Mouse (Mus musculus): ENCODE data around the gene Hils1. TPM values are rescaled to one million over a fixed set of nuclear protein-coding genes. Genes with fewer than 3 reads are reported as not detected.
A peak's percentile ranks its signal among the peaks of the same experiment; 100 is the strongest.

Hils1 gene
- polyA plus RNA-seq, 1 experiment from 2014 or later = not detected

- Histone ChIP-seq H3K27me3 (ENCODE audit: control insufficient read depth, insufficient read depth, low read length) (no peaks in the 10 kb centered on the region), H3K4me3 (ENCODE audit: low read depth, low read length) (peak overlapping the region; percentile 74), H3K36me3 (ENCODE audit: control insufficient read depth, insufficient read depth, low read length) (peaks cover 9% of the 10 kb centered on the region), H3K9ac (replicated peaks; ENCODE audit: low read depth, low read length) (peak overlapping the region; percentile 87), H3K4me1 (ENCODE audit: control insufficient read depth, insufficient read depth, low read length) (peaks cover 58% of the 10 kb centered on the region), H3K27ac (ENCODE audit: low read length) (peak overlapping the region; percentile 86), H3K4me2 (replicated peaks; ENCODE audit: low read depth, low read length) (peak overlapping the region; percentile 75), H3K9me3 (ENCODE audit: control insufficient read depth, low read depth, low read length) (no peaks in the 10 kb centered on the region)
- under 1% methylated on average over 96 of the region's 99 CpGs for WGBS
- ATAC-seq (ENCODE audit: insufficient number of reproducible peaks, insufficient read depth, low FRiP score, low read depth) = no peak
Measured at GRCm38 (mm10) chr11:94991641-94992479, 24.5 kb downstream of the Hils1 start.

DNA sequence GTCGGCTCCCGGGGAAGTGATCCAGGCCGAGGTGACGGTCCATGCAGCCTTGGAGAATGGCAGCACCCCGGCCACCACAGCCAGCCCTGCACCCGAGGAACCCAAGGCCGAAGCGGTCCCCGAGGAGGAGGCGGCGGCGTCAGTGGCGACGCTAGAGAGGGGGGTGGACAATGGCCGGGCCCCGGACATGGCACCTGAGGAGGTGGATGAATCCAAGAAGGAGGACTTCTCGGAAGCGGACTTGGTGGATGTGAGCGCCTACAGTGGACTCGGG, 25.0 kb downstream of the Hils1 start:
- H3K4me2 ChIP-seq (replicated peaks; ENCODE audit: low read depth, low read length) = peak overlapping the region; percentile 75
- peak overlapping the region; percentile 87 for H3K9ac ChIP-seq (replicated peaks; ENCODE audit: low read depth, low read length)
- peaks cover 53% of the 10 kb centered on the region for H3K4me1 ChIP-seq (ENCODE audit: control insufficient read depth, insufficient read depth, low read length)
- peaks cover 14% of the 10 kb centered on the region for H3K36me3 ChIP-seq (ENCODE audit: control insufficient read depth, insufficient read depth, low read length)
- ATAC-seq (ENCODE audit: insufficient number of reproducible peaks, insufficient read depth, low FRiP score, low read depth) = no peak
- H3K27me3 ChIP-seq (ENCODE audit: control insufficient read depth, insufficient read depth, low read length) = no peaks in the 10 kb centered on the region
- peak overlapping the region; percentile 74 for H3K4me3 ChIP-seq (ENCODE audit: low read depth, low read length)
- H3K9me3 ChIP-seq (ENCODE audit: control insufficient read depth, low read depth, low read length) = no peaks in the 10 kb centered on the region
- 1% methylated on average over 20 of the region's 20 CpGs for WGBS
- peak overlapping the region; percentile 59; the same call in 1 of the 2 replicates for H3K27ac ChIP-seq (ENCODE audit: low read length)

- no peaks in the 10 kb centered on the region for H3K9me3 ChIP-seq (ENCODE audit: control insufficient read depth, low read depth, low read length)
- no peaks in the 10 kb centered on the region for H3K27me3 ChIP-seq (ENCODE audit: control insufficient read depth, insufficient read depth, low read length)
- peak overlapping the region; percentile 75 for H3K4me2 ChIP-seq (replicated peaks; ENCODE audit: low read depth, low read length)
- under 1% methylated on average over 20 of the region's 22 CpGs for WGBS
- H3K36me3 ChIP-seq (ENCODE audit: control insufficient read depth, insufficient read depth, low read length) = peaks cover 20% of the 10 kb centered on the region
- peak overlapping the region; percentile 87 for H3K9ac ChIP-seq (replicated peaks; ENCODE audit: low read depth, low read length)
- H3K4me1 ChIP-seq (ENCODE audit: control insufficient read depth, insufficient read depth, low read length) = peaks cover 52% of the 10 kb centered on the region
- H3K4me3 ChIP-seq (ENCODE audit: low read depth, low read length) = peak overlapping the region; percentile 74
- peak overlapping the region; percentile 59; the same call in 1 of the 2 replicates for H3K27ac ChIP-seq (ENCODE audit: low read length)
- ATAC-seq (ENCODE audit: insufficient number of reproducible peaks, insufficient read depth, low FRiP score, low read depth) = peak; percentile 19; the same call in 1 of the 2 replicates
Measured at GRCm38 (mm10) chr11:94992754-94993606, 25.6 kb downstream of the Hils1 start.

GRCm38 (mm10) chr11:94994208-94994814, 26.9 kb downstream of the Hils1 start:
- no peaks in the 10 kb centered on the region for H3K9me3 ChIP-seq (ENCODE audit: control insufficient read depth, low read depth, low read length)
- H3K4me3 ChIP-seq (ENCODE audit: low read depth, low read length) = peak overlapping the region; percentile 74
- H3K4me2 ChIP-seq (replicated peaks; ENCODE audit: low read depth, low read length) = peak overlapping the region; percentile 75
- no peak for ATAC-seq (ENCODE audit: insufficient number of reproducible peaks, insufficient read depth, low FRiP score, low read depth)
- H3K27me3 ChIP-seq (ENCODE audit: control insufficient read depth, insufficient read depth, low read length) = no peaks in the 10 kb centered on the region
- H3K27ac ChIP-seq (ENCODE audit: low read length) = no peak overlapping the region
- peaks cover 26% of the 10 kb centered on the region for H3K36me3 ChIP-seq (ENCODE audit: control insufficient read depth, insufficient read depth, low read length)
- H3K4me1 ChIP-seq (ENCODE audit: control insufficient read depth, insufficient read depth, low read length) = peaks cover 39% of the 10 kb centered on the region
- WGBS = 37% methylated on average over 10 of the region's 10 CpGs
- peak overlapping the region; percentile 87; the same call in 1 of the 2 replicates for H3K9ac ChIP-seq (replicated peaks; ENCODE audit: low read depth, low read length)

GRCm38 (mm10) chr11:94994947-94995772, 27.8 kb downstream of the Hils1 start:
- Histone ChIP-seq H3K9me3 (ENCODE audit: control insufficient read depth, low read depth, low read length) (no peaks in the 10 kb centered on the region), H3K4me2 (replicated peaks; ENCODE audit: low read depth, low read length) (peak overlapping the region; percentile 75), H3K4me3 (ENCODE audit: low read depth, low read length) (peak overlapping the region; percentile 74), H3K36me3 (ENCODE audit: control insufficient read depth, insufficient read depth, low read length) (peaks cover 29% of the 10 kb centered on the region), H3K4me1 (ENCODE audit: control insufficient read depth, insufficient read depth, low read length) (peaks cover 35% of the 10 kb centered on the region), H3K9ac (replicated peaks; ENCODE audit: low read depth, low read length) (no peak overlapping the region), H3K27me3 (ENCODE audit: control insufficient read depth, insufficient read depth, low read length) (no peaks in the 10 kb centered on the region), H3K27ac (ENCODE audit: low read length) (no peak overlapping the region)
- 81% methylated on average over 11 of the region's 11 CpGs for WGBS
- ATAC-seq (ENCODE audit: insufficient number of reproducible peaks, insufficient read depth, low FRiP score, low read depth) = no peak

GRCm38 (mm10) chr11:94996101-94996500, 28.7 kb downstream of the Hils1 start:
- Histone ChIP-seq H3K27ac (ENCODE audit: low read length) (no peak overlapping the region), H3K9ac (replicated peaks; ENCODE audit: low read depth, low read length) (no peak overlapping the region; the same call in 1 of the 2 replicates), H3K36me3 (ENCODE audit: control insufficient read depth, insufficient read depth, low read length) (peaks cover 34% of the 10 kb centered on the region)

DNA sequence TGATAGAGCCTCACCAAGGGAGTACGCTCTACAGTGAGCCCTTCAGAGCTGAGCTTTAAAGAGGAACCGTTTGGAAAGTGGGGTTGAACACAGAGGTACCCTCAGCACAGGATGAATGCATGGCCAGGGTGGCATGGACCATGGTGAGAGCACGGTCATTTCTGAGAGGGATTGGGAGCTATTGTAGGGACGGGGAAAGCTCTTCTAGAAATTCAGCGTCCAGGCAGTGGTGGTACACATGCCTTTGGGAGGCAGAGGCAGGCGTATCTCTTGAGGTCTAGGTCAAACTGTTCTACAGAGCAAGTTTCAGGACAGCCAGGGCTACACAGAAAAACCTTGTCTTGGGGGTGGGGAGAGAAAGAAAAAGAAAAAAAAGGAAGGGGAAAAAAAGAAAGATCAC, 29.6 kb downstream of the Hils1 start:
- ATAC-seq (ENCODE audit: insufficient number of reproducible peaks, insufficient read depth, low FRiP score, low read depth) = no peak
- 89% methylated on average over 6 of the region's 6 CpGs for WGBS
- Histone ChIP-seq H3K9me3 (ENCODE audit: control insufficient read depth, low read depth, low read length) (no peaks in the 10 kb centered on the region), H3K9ac (replicated peaks; ENCODE audit: low read depth, low read length) (no peak overlapping the region), H3K4me1 (ENCODE audit: control insufficient read depth, insufficient read depth, low read length) (peaks cover 37% of the 10 kb centered on the region), H3K36me3 (ENCODE audit: control insufficient read depth, insufficient read depth, low read length) (peaks cover 41% of the 10 kb centered on the region), H3K27me3 (ENCODE audit: control insufficient read depth, insufficient read depth, low read length) (no peaks in the 10 kb centered on the region), H3K27ac (ENCODE audit: low read length) (no peak overlapping the region), H3K4me3 (ENCODE audit: low read depth, low read length) (no peak overlapping the region), H3K4me2 (replicated peaks; ENCODE audit: low read depth, low read length) (no peak overlapping the region)

More at GRCm38 (mm10) chr11:94996101-94996500, 28.7 kb downstream of the Hils1 start:
- Histone ChIP-seq H3K4me2 (replicated peaks; ENCODE audit: low read depth, low read length) (no peak overlapping the region), H3K4me3 (ENCODE audit: low read depth, low read length) (no peak overlapping the region), H3K4me1 (ENCODE audit: control insufficient read depth, insufficient read depth, low read length) (peaks cover 37% of the 10 kb centered on the region), H3K27me3 (ENCODE audit: control insufficient read depth, insufficient read depth, low read length) (no peaks in the 10 kb centered on the region), H3K9me3 (ENCODE audit: control insufficient read depth, low read depth, low read length) (no peaks in the 10 kb centered on the region)
- WGBS = 83% methylated on average over 8 of the region's 8 CpGs
- ATAC-seq (ENCODE audit: insufficient number of reproducible peaks, insufficient read depth, low FRiP score, low read depth) = no peak

All from stomach, embryonic 14.5 days (tissue).